Mouse (Mus musculus) thymus, adult 2 months (tissue): ENCODE data around the gene Shf. TPM values are rescaled to one million over a fixed set of nuclear protein-coding genes. Genes with fewer than 3 reads are reported as not detected.

Experiments
- DNase-seq: peaks from one replicate; pipeline ENCODE4 v3.0.0; 2021
- H3K27ac ChIP-seq: fragments of 200-500 bp; 2 replicates; pipeline ENCODE4 v1.5.1; 2012; ENCODE audit warnings: low read length, control low read depth; ENCODE audit not compliant: control insufficient read depth, insufficient read depth
- H3K27me3 ChIP-seq: fragments of 200-500 bp; 2 replicates; pipeline ENCODE4 v1.6.1; 2012; ENCODE audit warnings: mild to moderate bottlenecking, low read length, moderate library complexity, mixed read lengths; ENCODE audit not compliant: control insufficient read depth, insufficient read depth
- H3K36me3 ChIP-seq: fragments of 200-500 bp; 2 replicates; pipeline ENCODE4 v1.6.1; 2012; ENCODE audit warnings: mild to moderate bottlenecking, low read length, moderate library complexity; ENCODE audit not compliant: control insufficient read depth, insufficient read depth
- H3K4me1 ChIP-seq: fragments of 200-500 bp; replicated peaks from 2 replicates; pipeline ENCODE4 v1.6.1; 2012; ENCODE audit warnings: low read length; ENCODE audit not compliant: control insufficient read depth, insufficient read depth
- H3K4me3 ChIP-seq: fragments of 200-500 bp; 2 replicates; pipeline ENCODE4 v1.5.1; 2012; ENCODE audit warnings: mild to moderate bottlenecking, low read length, control low read depth, moderate library complexity; ENCODE audit not compliant: control insufficient read depth, insufficient read depth
- CTCF ChIP-seq: fragments of 200-500 bp; IDR thresholded peaks from 2 replicates; pipeline ENCODE4 v1.5.1; 2012; ENCODE audit warnings: mild to moderate bottlenecking, control low read depth, low read length, moderate library complexity, borderline replicate concordance; ENCODE audit not compliant: control insufficient read depth, poor library complexity, insufficient read depth; ENCODE audit errors: extremely low read depth
- POLR2A ChIP-seq: fragments of 200-500 bp; IDR thresholded peaks from 2 replicates; pipeline ENCODE4 v1.6.1; 2012; ENCODE audit warnings: mild to moderate bottlenecking, low read length, control low read depth, moderate library complexity; ENCODE audit not compliant: control insufficient read depth, poor library complexity, insufficient read depth; ENCODE audit errors: extremely low read depth
- WGBS: fragments of 180-500 bp; shearing (Covaris S2); methylation state at CpG from one replicate; pipeline ENCODE4 v1.1.7; 2018; 5-methylcytosine and 5-hydroxymethylcytosine counted together
- polyA plus RNA-seq: library from polyadenylated mRNA; depleted of rRNA; stranded (reverse); fragments of >200 nt; gene quantifications from 2 replicates; pipeline ENCODE4 v1.2.3, GENCODE M21; 2012

Shf gene
- polyA plus RNA-seq, 1 experiment: 41.9 TPM

DNA sequence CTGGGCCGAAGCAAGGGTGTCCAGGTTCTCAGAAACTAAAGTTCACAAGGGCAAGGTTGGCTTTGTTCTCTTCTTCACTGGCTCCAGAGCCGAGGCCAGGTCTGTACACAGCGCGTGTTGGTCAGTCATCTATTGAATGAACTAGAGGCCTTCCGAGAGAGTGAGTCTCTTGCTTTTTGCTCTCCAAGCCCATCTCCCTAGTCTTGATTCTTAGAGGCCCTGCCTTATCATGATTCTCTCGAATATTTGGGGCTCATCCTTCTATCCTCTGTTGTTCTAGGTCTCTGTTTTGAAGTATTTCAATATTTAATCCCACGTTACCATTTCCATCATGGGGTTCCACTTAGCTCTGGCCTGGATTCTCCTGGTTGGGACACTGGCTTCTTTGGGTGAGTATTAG, 53.6 kb downstream of the Shf start, which contains the start of gene Duox1:
Gene Duox1 (plus strand): TSS at position 301 of the 400 bp plus-strand sequence.
- Histone ChIP-seq H3K4me3 (no peak within 1 kb of the TSS), H3K4me1 (peaks cover 8% of the 10 kb centered on the region), H3K27me3 (peaks cover 10% of the 10 kb centered on the region), H3K27ac (no peak within 1 kb of the TSS), H3K36me3 (no peaks in the 10 kb centered on the region)
- 89% methylated on average over 7 of the region's 7 CpGs for WGBS
- TF ChIP-seq POLR2A: no peak
- no peak for TF ChIP-seq CTCF
- DNase-seq: no peak

DNA sequence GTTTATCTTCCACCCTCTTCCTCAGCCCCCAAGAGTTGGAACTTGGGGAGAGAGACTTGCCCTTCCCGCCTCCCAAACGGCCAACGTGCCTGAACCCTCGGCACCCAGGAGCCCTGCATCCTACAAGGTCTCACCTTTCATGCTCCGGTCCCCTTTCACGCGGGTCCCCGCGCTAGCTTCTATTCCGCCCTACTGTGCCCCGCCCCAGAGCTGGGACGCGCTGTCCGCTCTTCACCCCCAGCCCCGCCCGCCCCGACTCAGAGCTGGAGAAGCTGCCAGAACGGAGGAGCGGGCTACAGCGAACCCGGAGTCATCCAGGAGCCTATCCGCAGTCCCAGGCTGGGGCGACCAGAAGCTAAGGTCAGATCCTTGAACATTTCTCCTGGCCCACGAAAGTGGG, 55.4 kb downstream of the Shf start, which contains the start of gene Duoxa1:
Gene Duoxa1 (minus strand): TSS at position 195 of the 400 bp plus-strand sequence.
- DNase-seq: no peak
- Histone ChIP-seq H3K27ac (no peak within 1 kb of the TSS), H3K27me3 (peaks cover 10% of the 10 kb centered on the region), H3K4me1 (peaks cover 8% of the 10 kb centered on the region), H3K36me3 (no peaks in the 10 kb centered on the region), H3K4me3 (no peak within 1 kb of the TSS)
- 17% methylated on average over 24 of the region's 24 CpGs for WGBS
- TF ChIP-seq CTCF: no peak
- TF ChIP-seq POLR2A: no peak

DNA sequence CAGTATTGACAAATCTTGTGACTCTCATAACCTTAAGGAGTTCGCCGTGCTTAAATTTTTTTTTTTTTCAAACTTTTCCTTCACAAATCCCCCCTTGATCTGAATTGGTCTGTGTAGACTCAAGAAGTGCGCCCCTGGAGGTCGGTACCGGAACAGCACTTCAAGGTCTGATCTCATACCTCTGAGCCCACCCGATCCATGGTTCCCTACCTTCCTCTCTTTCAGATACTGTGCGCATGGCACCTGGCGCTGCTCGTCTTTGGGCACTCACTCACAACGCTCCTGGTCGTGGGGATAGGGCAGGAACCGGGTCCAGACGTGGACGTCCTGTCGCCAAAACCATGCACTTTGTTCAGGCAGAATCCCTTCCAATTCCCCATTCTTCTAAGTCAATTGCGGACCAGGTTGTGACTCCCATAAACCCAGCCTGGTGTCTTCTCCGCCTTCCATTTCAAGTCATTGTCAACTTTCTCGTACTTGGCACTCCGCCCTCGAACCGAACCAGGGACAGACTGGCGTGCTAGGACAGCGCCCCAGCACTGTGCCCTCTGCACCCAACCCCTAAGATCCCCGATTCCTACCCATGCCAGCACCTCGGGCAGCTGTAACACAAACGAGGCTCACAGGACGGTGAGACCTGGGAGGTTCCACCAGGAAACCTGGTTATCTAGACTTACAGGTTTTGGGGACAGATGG, 56.1 kb downstream of the Shf start:
- peak; percentile 75 for DNase-seq
- H3K4me1 ChIP-seq: peaks cover 8% of the 10 kb centered on the region
- no peak overlapping the region for H3K27ac ChIP-seq
- WGBS: 8% methylated on average over 27 of the region's 27 CpGs
- peaks cover 10% of the 10 kb centered on the region for H3K27me3 ChIP-seq
- H3K36me3 ChIP-seq: no peaks in the 10 kb centered on the region
- no peak overlapping the region for H3K4me3 ChIP-seq
- TF ChIP-seq CTCF (peak; percentile 55; the same call in 1 of the 2 replicates), POLR2A (no peak)

DNA sequence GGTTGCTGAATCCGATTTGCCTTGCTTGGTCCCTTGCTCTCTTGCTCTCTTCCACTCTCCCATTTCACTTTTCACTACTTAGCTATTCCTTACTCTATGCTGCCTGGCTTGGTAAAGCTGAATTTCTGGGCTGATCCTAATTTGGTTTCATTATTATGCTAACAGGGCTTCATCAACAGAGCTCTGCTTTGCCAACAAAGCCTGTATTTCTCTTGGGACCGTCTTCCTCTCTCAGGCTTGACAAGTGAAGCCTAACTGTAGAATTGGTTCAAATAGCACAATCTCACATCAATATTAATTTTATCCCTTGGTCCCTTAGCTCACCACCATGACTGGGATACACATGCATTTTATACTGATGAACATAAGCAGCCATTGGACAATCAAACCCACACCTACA, 57.4 kb downstream of the Shf start:
- DNase-seq: no peak
- no peaks in the 10 kb centered on the region for H3K36me3 ChIP-seq
- TF ChIP-seq POLR2A (no peak), CTCF (no peak)
- H3K27ac ChIP-seq: no peak overlapping the region
- H3K4me3 ChIP-seq: no peak overlapping the region
- H3K4me1 ChIP-seq: peaks cover 15% of the 10 kb centered on the region
- H3K27me3 ChIP-seq: peaks cover 10% of the 10 kb centered on the region
- WGBS: 88% methylated on average over 2 of the region's 2 CpGs

DNA sequence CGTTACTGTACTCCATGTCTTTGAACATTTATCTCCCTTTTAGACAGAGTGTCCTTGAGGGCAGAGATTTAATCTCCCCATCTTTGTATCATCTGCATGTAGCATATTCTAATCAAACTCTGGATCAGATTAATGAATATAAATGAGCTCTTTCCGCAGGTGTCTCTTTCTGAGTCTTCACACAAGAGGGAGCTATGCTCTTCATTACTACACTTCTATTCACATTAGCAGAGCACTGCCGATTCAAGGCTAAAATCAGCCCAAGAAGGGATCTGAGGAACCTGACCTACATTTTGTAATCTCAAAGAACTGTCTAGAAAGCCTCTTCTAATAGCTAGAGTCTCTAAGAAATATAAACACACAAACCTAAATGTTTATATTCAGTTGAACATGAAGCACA, 59.3 kb downstream of the Shf start:
- no peak overlapping the region for H3K27ac ChIP-seq
- WGBS: 36% methylated on average over 3 of the region's 3 CpGs
- TF ChIP-seq POLR2A (no peak), CTCF (no peak)
- DNase-seq: no peak
- no peaks in the 10 kb centered on the region for H3K36me3 ChIP-seq
- no peak overlapping the region for H3K4me3 ChIP-seq
- peaks cover 10% of the 10 kb centered on the region for H3K27me3 ChIP-seq
- H3K4me1 ChIP-seq: peaks cover 26% of the 10 kb centered on the region

DNA sequence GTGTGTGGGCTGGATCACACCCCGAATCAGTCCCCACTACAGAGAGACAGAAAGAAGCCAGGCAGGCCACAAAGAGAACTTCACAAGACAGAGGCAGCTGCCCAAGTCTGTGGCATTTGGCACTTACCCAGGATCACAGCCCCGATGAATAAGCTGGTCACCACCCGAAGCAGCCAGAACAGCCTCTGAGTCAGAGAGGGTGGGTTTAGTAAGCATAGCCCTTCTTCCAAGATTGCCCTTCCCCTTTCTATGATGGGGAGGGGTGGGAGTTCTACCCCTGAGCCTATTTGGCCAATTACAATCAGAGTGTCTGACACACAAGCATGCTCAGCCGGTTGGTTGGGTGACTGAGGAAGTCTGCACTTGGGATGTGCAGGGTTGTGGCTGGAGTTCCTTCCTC, 62.8 kb downstream of the Shf start:
- under 1% methylated on average over 4 of the region's 4 CpGs for WGBS
- Histone ChIP-seq H3K27me3 (peaks cover 7% of the 10 kb centered on the region; the same call in 1 of the 2 replicates), H3K4me1 (peaks cover 26% of the 10 kb centered on the region), H3K4me3 (no peak overlapping the region), H3K27ac (no peak overlapping the region), H3K36me3 (no peaks in the 10 kb centered on the region)
- TF ChIP-seq CTCF (no peak), POLR2A (no peak)
- DNase-seq: no peak
